Mouse (Mus musculus) B cell, adult 67 days (primary cell): ENCODE measurements around the gene Iyd. TPM values are rescaled to one million over a fixed set of nuclear protein-coding genes. Genes with fewer than 3 reads are reported as not detected.

ENCODE experiments used
- total RNA-seq, 2 experiments: library from RNA; stranded (reverse); gene quantifications; 4 replicates each; pipeline ENCODE4 v1.2.4; 2023

Iyd gene
- total RNA-seq, result not detected

DNA sequence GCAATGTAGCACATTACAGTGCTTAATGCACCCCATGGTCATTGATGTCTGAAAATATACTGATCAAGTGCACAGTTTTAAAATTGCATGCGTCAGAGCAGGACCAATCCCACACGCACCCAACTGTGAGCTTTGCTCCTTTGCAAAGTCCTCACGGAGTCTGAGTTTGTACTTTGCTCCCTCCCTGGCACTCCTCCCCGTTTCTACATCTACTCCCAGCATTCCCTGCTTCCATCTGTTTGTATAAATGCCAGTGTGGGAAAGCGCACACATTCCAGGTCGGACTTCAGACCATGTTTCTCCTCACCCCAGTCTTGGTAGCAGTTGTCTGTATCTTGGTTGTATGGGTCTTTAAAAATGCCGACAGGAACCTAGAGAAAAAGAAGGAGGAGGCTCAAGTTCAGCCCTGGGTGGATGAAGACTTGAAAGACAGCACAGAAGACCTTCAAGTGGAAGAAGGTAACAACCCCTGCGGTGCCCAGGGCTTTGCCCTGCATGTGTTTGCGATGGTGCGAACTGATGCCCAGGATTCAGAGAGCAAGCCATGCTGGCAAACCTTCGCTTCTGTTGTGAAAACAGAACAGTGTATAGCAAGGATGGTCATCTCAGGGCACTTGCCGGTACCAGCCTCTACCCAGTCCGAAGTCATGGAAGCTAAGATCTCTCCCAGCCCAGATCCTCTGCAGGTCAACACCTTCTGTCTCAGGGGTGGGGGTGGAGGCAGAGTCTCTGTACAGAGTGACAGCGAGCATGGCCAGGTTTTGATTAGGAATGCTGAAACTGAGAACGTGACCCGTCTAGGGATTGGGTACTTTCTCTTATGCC lies at the start of gene Iyd:
Gene Iyd, plus strand, starts transcription at position 238 of the 825 bp plus-strand sequence.

Other genes with a start within 250 kb of the Iyd start
- gene Ppp1r14c, start 174.2 kb upstream of the Iyd start, total RNA-seq, result not detected
- gene Plekhg1, start 200.1 kb downstream of the Iyd start, total RNA-seq, result not detected